Mouse (Mus musculus): ENCODE measurements at regions not wholly inside any gene's neighbourhood (a gene's known extent, or its start where the extent isn't known, plus 50 kb on each side); places are given as distances from the start of the nearest gene placed in this dataset.

DNA sequence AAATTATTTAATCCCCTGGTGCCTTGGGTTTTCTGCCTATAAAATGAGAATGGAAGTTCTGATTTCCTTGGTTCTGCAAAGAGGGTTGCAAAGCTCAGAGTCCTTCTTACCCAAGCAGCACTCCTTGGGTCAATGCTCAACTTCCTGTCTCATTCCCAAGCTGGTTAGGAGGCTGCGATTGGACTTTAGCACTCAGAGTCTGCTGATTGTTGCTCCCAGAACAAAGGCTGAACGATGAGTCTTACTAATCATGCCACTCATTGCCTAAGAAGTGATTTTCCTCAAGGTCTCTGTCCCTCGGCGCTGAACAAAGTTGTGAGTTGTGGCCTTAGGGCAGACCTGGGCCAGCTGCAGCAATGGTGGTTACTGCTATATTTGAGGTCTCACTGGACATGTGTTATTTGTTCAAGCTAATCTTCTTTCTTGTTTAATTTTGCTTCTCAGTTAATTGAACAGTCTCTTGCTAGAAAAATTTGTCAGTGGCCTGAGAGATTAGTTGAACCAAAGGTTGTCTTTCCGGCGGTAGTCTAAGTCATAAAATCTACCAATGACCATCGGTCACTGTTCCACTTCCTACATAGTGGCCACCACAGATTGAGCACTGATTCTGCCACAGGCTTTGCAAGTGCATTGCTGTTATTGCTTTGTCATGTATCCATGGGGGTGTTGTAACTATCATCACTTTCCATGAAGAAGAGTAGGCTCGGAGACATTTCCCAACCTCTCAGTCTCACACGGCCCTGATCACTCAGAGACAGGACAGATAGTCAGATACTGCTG is 101.2 kb upstream of the Gm15217 start:
- TF ChIP-seq CTCF (IDR thresholded peaks at IDR 0.05; ENCODE audit: extremely low read depth, insufficient read depth, insufficient read length, insufficient replicate concordance): no peak
- TF ChIP-seq POLR2A (IDR thresholded peaks at IDR 0.05; ENCODE audit: low read depth, low read length): no peak
